Mouse (Mus musculus): Measurements from ENCODE around the gene Rpain. TPM values are rescaled to one million over a fixed set of nuclear protein-coding genes. Genes with fewer than 3 reads are reported as not detected.

The Rpain gene
- polyA plus RNA-seq, 1 experiment from 2014 or later, result 70.4 TPM

- peak within 1 kb of the TSS; percentile 100 for H3K4me3 ChIP-seq
- peak within 1 kb of the TSS; percentile 84 for H3K27ac ChIP-seq
- peaks cover 13% of the 10 kb centered on the region for H3K36me3 ChIP-seq (replicated peaks)
- no peaks in the 10 kb centered on the region for H3K27me3 ChIP-seq (replicated peaks)
- peaks cover 22% of the 10 kb centered on the region for H3K4me1 ChIP-seq
- peak within 1 kb of the TSS; percentile 91 for H3K4me2 ChIP-seq
- peak within 1 kb of the TSS; percentile 83 for H3K9ac ChIP-seq
- H3K9me3 ChIP-seq, result no peaks in the 10 kb centered on the region
- ATAC-seq (replicated peaks), result peak; percentile 98
- WGBS, result 0% methylated on average over 35 of the region's 35 CpGs
These were observed 34.3 kb downstream of the Rpain start, which contains the start of gene Dhx33 for GRCm38 (mm10) chr11:71004316-71004773. TSS of gene Dhx33 (minus strand) at chr11:71004437.

GRCm38 (mm10) chr11:71005046-71005445 lies 35.0 kb downstream of the Rpain start:
- ATAC-seq (replicated peaks), result no peak
- H3K27me3 ChIP-seq (replicated peaks), result no peaks in the 10 kb centered on the region
- H3K36me3 ChIP-seq (replicated peaks), result peaks cover 12% of the 10 kb centered on the region; the same call in 1 of the 2 replicates
- peak overlapping the region; percentile 100 for H3K4me3 ChIP-seq
- H3K27ac ChIP-seq, result peak overlapping the region; percentile 53
- H3K9ac ChIP-seq, result peak overlapping the region; percentile 20; the same call in 1 of the 2 replicates
- peak overlapping the region; percentile 91 for H3K4me2 ChIP-seq
- 66% methylated on average over 5 of the region's 5 CpGs for WGBS
- H3K9me3 ChIP-seq, result no peaks in the 10 kb centered on the region
- H3K4me1 ChIP-seq, result peaks cover 22% of the 10 kb centered on the region

GRCm38 (mm10) chr11:71007026-71007425 lies 37.0 kb downstream of the Rpain start:
- H3K27ac ChIP-seq, result no peak overlapping the region
- H3K9ac ChIP-seq, result no peak overlapping the region
- 95% methylated on average over 6 of the region's 6 CpGs for WGBS
- no peak overlapping the region for H3K4me2 ChIP-seq
- peaks cover 21% of the 10 kb centered on the region; the same call in 1 of the 2 replicates for H3K36me3 ChIP-seq (replicated peaks)
- H3K9me3 ChIP-seq, result no peaks in the 10 kb centered on the region
- H3K4me1 ChIP-seq, result peaks cover 21% of the 10 kb centered on the region
- no peaks in the 10 kb centered on the region for H3K27me3 ChIP-seq (replicated peaks)
- ATAC-seq (replicated peaks), result no peak
- no peak overlapping the region for H3K4me3 ChIP-seq

GRCm38 (mm10) chr11:71007831-71008230 lies 37.8 kb downstream of the Rpain start:
- Histone ChIP-seq H3K27ac (no peak overlapping the region), H3K27me3 (replicated peaks) (no peaks in the 10 kb centered on the region), H3K9me3 (no peaks in the 10 kb centered on the region), H3K36me3 (replicated peaks) (peaks cover 30% of the 10 kb centered on the region), H3K9ac (no peak overlapping the region), H3K4me1 (peaks cover 13% of the 10 kb centered on the region), H3K4me2 (no peak overlapping the region), H3K4me3 (no peak overlapping the region)
- WGBS, result 93% methylated on average over 7 of the region's 7 CpGs
- ATAC-seq (replicated peaks), result no peak

GRCm38 (mm10) chr11:71008321-71008720 lies 38.3 kb downstream of the Rpain start:
- H3K9me3 ChIP-seq, result no peaks in the 10 kb centered on the region
- no peak for ATAC-seq (replicated peaks)
- no peak overlapping the region for H3K4me3 ChIP-seq
- H3K27me3 ChIP-seq (replicated peaks), result no peaks in the 10 kb centered on the region
- no peak overlapping the region for H3K9ac ChIP-seq
- 98% methylated on average over 3 of the region's 3 CpGs for WGBS
- peaks cover 31% of the 10 kb centered on the region for H3K36me3 ChIP-seq (replicated peaks)
- H3K27ac ChIP-seq, result no peak overlapping the region
- H3K4me1 ChIP-seq, result peaks cover 8% of the 10 kb centered on the region
- no peak overlapping the region for H3K4me2 ChIP-seq

- H3K36me3 ChIP-seq (replicated peaks), result peaks cover 31% of the 10 kb centered on the region
- peaks cover 17% of the 10 kb centered on the region for H3K4me1 ChIP-seq
- H3K9me3 ChIP-seq, result no peaks in the 10 kb centered on the region
- H3K27ac ChIP-seq, result no peak overlapping the region
- ATAC-seq (replicated peaks), result no peak
- WGBS, result 95% methylated on average over 7 of the region's 7 CpGs
- no peak overlapping the region for H3K4me3 ChIP-seq
- H3K9ac ChIP-seq, result no peak overlapping the region
- H3K4me2 ChIP-seq, result no peak overlapping the region
- H3K27me3 ChIP-seq (replicated peaks), result no peaks in the 10 kb centered on the region
These were observed 42.7 kb downstream of the Rpain start for GRCm38 (mm10) chr11:71012743-71013142.

GRCm38 (mm10) chr11:71017051-71017450 lies 47.0 kb downstream of the Rpain start:
- Histone ChIP-seq H3K27me3 (replicated peaks) (no peaks in the 10 kb centered on the region), H3K9ac (no peak overlapping the region), H3K4me2 (peak overlapping the region; percentile 15; the same call in 1 of the 2 replicates), H3K36me3 (replicated peaks) (peaks cover 9% of the 10 kb centered on the region), H3K27ac (no peak overlapping the region), H3K4me1 (peaks cover 41% of the 10 kb centered on the region), H3K9me3 (no peaks in the 10 kb centered on the region), H3K4me3 (no peak overlapping the region)
- no peak for ATAC-seq (replicated peaks)
- WGBS, result 90% methylated on average over 1 of the region's 1 CpGs

GRCm38 (mm10) chr11:71018416-71019200 lies 48.6 kb downstream of the Rpain start:
- ATAC-seq (replicated peaks), result peak; percentile 32; the same call in 1 of the 2 replicates
- Histone ChIP-seq H3K4me1 (peaks cover 43% of the 10 kb centered on the region), H3K9me3 (no peaks in the 10 kb centered on the region), H3K4me2 (peak overlapping the region; percentile 84), H3K27me3 (replicated peaks) (no peaks in the 10 kb centered on the region), H3K27ac (peak overlapping the region; percentile 85), H3K9ac (peak overlapping the region; percentile 89), H3K36me3 (replicated peaks) (no peaks in the 10 kb centered on the region), H3K4me3 (peak overlapping the region; percentile 87)
- WGBS, result 6% methylated on average over 28 of the region's 28 CpGs

- H3K9ac ChIP-seq, result peak within 1 kb of the TSS; percentile 89
- 0 out of 2 replicates have a peak, but pooled peaks cover 2% of the 10 kb centered on the region for H3K36me3 ChIP-seq (replicated peaks)
- H3K4me3 ChIP-seq, result peak within 1 kb of the TSS; percentile 87
- peaks cover 46% of the 10 kb centered on the region for H3K4me1 ChIP-seq
- H3K27ac ChIP-seq, result peak within 1 kb of the TSS; percentile 90
- H3K27me3 ChIP-seq (replicated peaks), result no peaks in the 10 kb centered on the region
- peak within 1 kb of the TSS; percentile 84 for H3K4me2 ChIP-seq
- peak; percentile 100 for ATAC-seq (replicated peaks)
- no peaks in the 10 kb centered on the region for H3K9me3 ChIP-seq
- under 1% methylated on average over 71 of the region's 71 CpGs for whole genome bisulfite sequencing
These were observed 49.4 kb downstream of the Rpain start, which contains the start of the genes Mis12 and Derl2 for GRCm38 (mm10) chr11:71019201-71020068. TSS of gene Mis12 (plus strand) at chr11:71019611. TSS of gene Derl2 (minus strand) at chr11:71019841.

Other genes starting within 250 kb of the Rpain start
- 16.7 and 16.8 TPM in 2 replicates for gene Zfp3, start 206.0 kb upstream of the Rpain start, polyA plus RNA-seq (2015; fragmentation: Nextera tagmentation; extraction: Ambion mirVana)
- gene Scimp, start 157.6 kb upstream of the Rpain start, polyA plus RNA-seq (2015; fragmentation: Nextera tagmentation; extraction: Ambion mirVana), result not detected in 2 replicates
- gene Rabep1, start 125.4 kb upstream of the Rpain start, polyA plus RNA-seq (2015; fragmentation: Nextera tagmentation; extraction: Ambion mirVana), result 85.6 and 93.1 TPM in 2 replicates
- gene Nup88, start 240 bp upstream of the Rpain start, polyA plus RNA-seq (2015; fragmentation: Nextera tagmentation; extraction: Ambion mirVana), result 121 and 127 TPM in 2 replicates
- 160 and 166 TPM in 2 replicates for gene C1qbp, start 12.8 kb downstream of the Rpain start, polyA plus RNA-seq (2015; fragmentation: Nextera tagmentation; extraction: Ambion mirVana)
- 15.3 and 16.2 TPM in 2 replicates for gene Dhx33, start 34.2 kb downstream of the Rpain start, polyA plus RNA-seq (2015; fragmentation: Nextera tagmentation; extraction: Ambion mirVana)
- 37.5 and 39.2 TPM in 2 replicates for gene Mis12, start 49.4 kb downstream of the Rpain start, polyA plus RNA-seq (2015; fragmentation: Nextera tagmentation; extraction: Ambion mirVana)
- gene Derl2, start 49.6 kb downstream of the Rpain start, polyA plus RNA-seq (2015; fragmentation: Nextera tagmentation; extraction: Ambion mirVana), result 28.8 and 33.1 TPM in 2 replicates
- 718 and 742 TPM in 2 replicates for gene 6330403K07Rik, start 63.3 kb downstream of the Rpain start, polyA plus RNA-seq (2015; fragmentation: Nextera tagmentation; extraction: Ambion mirVana)
- 0.04 and 0.05 TPM in 2 replicates for gene Nlrp1a, start 174.5 kb downstream of the Rpain start, polyA plus RNA-seq (2015; fragmentation: Nextera tagmentation; extraction: Ambion mirVana)